9 mouse cellular contexts compared by ENCODE assay signal in the genomic region with DNA sequence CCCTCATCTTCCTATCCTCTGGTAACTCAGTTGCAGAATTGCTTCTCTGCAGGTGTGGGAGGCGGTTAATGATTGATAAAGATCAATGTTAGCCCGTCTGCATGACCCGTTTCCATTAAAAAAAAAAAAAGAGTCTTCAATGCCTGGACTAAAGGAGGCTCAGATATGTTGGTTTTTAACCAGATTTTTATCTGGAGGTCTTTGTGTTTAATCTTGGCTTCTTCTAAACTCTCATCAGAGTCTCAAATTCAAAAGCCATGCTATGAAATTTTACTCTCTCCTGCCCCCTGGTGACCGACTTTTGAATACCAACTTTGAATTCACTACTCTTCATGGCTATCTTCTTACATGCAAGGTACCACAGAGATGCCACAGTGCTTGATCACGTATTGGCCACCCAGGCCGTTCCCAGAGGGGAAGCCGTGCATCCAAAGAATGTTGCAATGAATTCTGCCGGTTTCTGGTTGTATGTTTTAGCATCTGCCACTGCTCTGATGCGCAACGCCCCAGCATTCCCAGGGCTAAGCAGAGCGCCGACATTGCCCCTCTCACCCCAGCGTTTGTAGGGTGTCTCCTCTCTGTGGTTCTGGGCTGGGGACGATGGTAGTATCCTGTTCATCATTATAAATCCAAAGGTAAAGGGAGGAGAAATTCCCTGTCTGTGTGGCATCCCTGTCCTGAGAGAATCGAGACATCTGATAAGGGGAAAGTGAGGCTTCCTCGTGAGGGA.
DNase-seq lines count a peak whose midpoint lies in the region; ATAC-seq and TF ChIP-seq lines count a peak whose summit lies in the region.
"Had no signal": no experiment of that assay in that cellular context is flagged by ENCODE, and none has a peak within 500 bp of the region (broad histone marks: within the 10 kb centered on the region; RNA-seq: fewer than 3 reads in every experiment).

No protein-coding gene starts in this region.

- ATAC-seq in hindbrain, embryonic 14.5 days (ENCODE audit: low FRiP score), result no peak
- ATAC-seq in hindbrain, embryonic 13.5 days (ENCODE audit: low FRiP score), result no peak
- 0 out of 2 replicates have a peak, but pooled peaks have one; percentile 36 for ATAC-seq in granulocyte monocyte progenitor cell, adult 5-6 weeks (replicated peaks; ENCODE audit: poor library complexity, severe bottlenecking)

- WGBS in hindbrain, embryonic 14.5 days, result 70% methylated on average over 16 of the region's 16 CpGs
- 67% methylated on average over 16 of the region's 16 CpGs for WGBS in hindbrain, embryonic 13.5 days

- H3K27ac ChIP-seq in hindbrain, embryonic 14.5 days, result no peak overlapping the region
- no peak overlapping the region for H3K27ac ChIP-seq in hindbrain, embryonic 13.5 days
- no peak overlapping the region for H3K27ac ChIP-seq in ES-E14 (ENCODE audit: insufficient read depth, low read depth, low read length, poor library complexity, severe bottlenecking)
- H3K27ac ChIP-seq: embryonic facial prominence, embryonic 12.5 days had no signal

- no peaks in the 10 kb centered on the region for H3K4me1 ChIP-seq in hindbrain, embryonic 14.5 days (replicated peaks; ENCODE audit: control insufficient read depth, insufficient read depth, low read length)
- peaks cover 4% of the 10 kb centered on the region; the same call in 1 of the 2 replicates for H3K4me1 ChIP-seq in hindbrain, embryonic 13.5 days (replicated peaks)
- peaks cover 0 to 9% of the 10 kb centered on the region in 2 experiments; a peak in 1 of 4 replicates for H3K4me1 ChIP-seq in ES-E14 (ENCODE audit: control insufficient read depth in 2 of 2, insufficient read depth in 2 of 2, low read length in 2 of 2, poor library complexity in 1 of 2)

- no peaks in the 10 kb centered on the region for H3K36me3 ChIP-seq in hindbrain, embryonic 14.5 days (replicated peaks; ENCODE audit: control insufficient read depth, insufficient read depth)
- no peaks in the 10 kb centered on the region for H3K36me3 ChIP-seq in hindbrain, embryonic 13.5 days
- no peaks in the 10 kb centered on the region for H3K36me3 ChIP-seq in ES-E14 (ENCODE audit: control insufficient read depth, insufficient read depth, low read length, poor library complexity, severe bottlenecking)
- H3K36me3 ChIP-seq: embryonic facial prominence, embryonic 12.5 days had no signal

- H3K4me3 ChIP-seq in hindbrain, embryonic 14.5 days (replicated peaks; ENCODE audit: low read length), result no peak overlapping the region
- H3K4me3 ChIP-seq in hindbrain, embryonic 13.5 days, result no peak overlapping the region
- no peak overlapping the region for H3K4me3 ChIP-seq in ES-E14 (ENCODE audit: insufficient read depth in 1 of 2, low read depth in 1 of 2, low read length in 2 of 2, poor library complexity in 1 of 2, severe bottlenecking in 1 of 2)
- H3K4me3 ChIP-seq: embryonic facial prominence, embryonic 12.5 days had no signal

- peak; percentile 88 for DNase-seq in hindbrain, embryonic 14.5 days (ENCODE audit: low spot score)
- peak; percentile 65 for DNase-seq in ES-E14 (ENCODE audit: low read depth, low spot score)
- peak; percentile 76 for DNase-seq in cerebellum, adult 8-10 months
- peak; percentile 29 to 76 for DNase-seq in layer of hippocampus, postnatal 36 days
- DNase-seq in naive thymus-derived CD4-positive, alpha-beta T cell, adult 2 months (ENCODE audit: low read depth), result peak; percentile 81
- DNase-seq in thymus, postnatal 4 days, result peak; percentile 78

- no peaks in the 10 kb centered on the region for H3K9me3 ChIP-seq in hindbrain, embryonic 14.5 days (ENCODE audit: control insufficient read depth, low read length)
- H3K9me3 ChIP-seq in hindbrain, embryonic 13.5 days, result no peaks in the 10 kb centered on the region
- no peaks in the 10 kb centered on the region for H3K9me3 ChIP-seq in ES-E14 (ENCODE audit: control insufficient read depth, insufficient read depth, low read depth, low read length)
- H3K9me3 ChIP-seq: embryonic facial prominence, embryonic 12.5 days had no signal

- no peak overlapping the region for H3K9ac ChIP-seq in hindbrain, embryonic 14.5 days
- no peak overlapping the region for H3K9ac ChIP-seq in hindbrain, embryonic 13.5 days
- H3K9ac ChIP-seq in ES-E14 (ENCODE audit: insufficient read depth, low read depth, low read length, poor library complexity, severe bottlenecking), result no peak overlapping the region
- H3K9ac ChIP-seq: embryonic facial prominence, embryonic 12.5 days had no signal

- no peaks in the 10 kb centered on the region for H3K27me3 ChIP-seq in hindbrain, embryonic 14.5 days (ENCODE audit: control insufficient read depth, insufficient read depth, low read length)
- no peaks in the 10 kb centered on the region for H3K27me3 ChIP-seq in hindbrain, embryonic 13.5 days
- H3K27me3 ChIP-seq: embryonic facial prominence, embryonic 12.5 days had no signal

- in situ Hi-C loops in ES-E14 (cut with MboI; ENCODE audit: low sequenced_read_pairs in 2 of 2, unreplicated experiment in 2 of 2), result loop anchor here (5.0 to 25.0 kb wide), 3 partner anchors 71 to 554 kb away; partner anchors contain the start of gene Arhgef3 (in 1 of the 2)

- H3K4me2 ChIP-seq in hindbrain, embryonic 14.5 days (replicated peaks), result no peak overlapping the region
- H3K4me2 ChIP-seq in hindbrain, embryonic 13.5 days, result no peak overlapping the region
- H3K4me2 ChIP-seq: embryonic facial prominence, embryonic 12.5 days had no signal

TF ChIP-seq in ES-E14, 5 proteins besides CTCF, POLR2A, EP300 and RAD21:
- no peak for TF ChIP-seq CHD2 (IDR thresholded peaks at IDR 0.05; ENCODE audit: low read depth, low read length)
- TF ChIP-seq MAFK (IDR thresholded peaks at IDR 0.05; ENCODE audit: insufficient read depth, low read depth, low read length), result no peak
- no peak for TF ChIP-seq HCFC1 (IDR thresholded peaks at IDR 0.05; ENCODE audit: borderline replicate concordance, insufficient read depth, low read length)
- 0 out of 2 replicates have a peak, but pooled peaks have one; percentile 42 for TF ChIP-seq ZC3H11A (IDR thresholded peaks at IDR 0.05; ENCODE audit: borderline replicate concordance, low read depth, low read length)
- TF ChIP-seq ZNF384 (IDR thresholded peaks at IDR 0.05; ENCODE audit: low read depth, low read length), result no peak
TF ChIP-seq in ES-E14: peak in this region for 1.
